8 mouse cellular contexts compared by ENCODE assay signal in genomic region chr12:83486671-83487461, GRCm38 (mm10). TPM values are rescaled to one million over a fixed set of nuclear protein-coding genes. Genes with fewer than 3 reads are reported as not detected.
DNase-seq lines count a peak whose midpoint lies in the region; ATAC-seq lines count a peak whose summit lies in the region.

No protein-coding gene starts in this region.

- under 1% methylated on average over 73 of the region's 73 CpGs for WGBS in forebrain, embryonic 16.5 days
- under 1% methylated on average over 73 of the region's 73 CpGs for WGBS in hindbrain, embryonic 10.5 days

- DNase-seq in NIH3T3 (ENCODE audit: low read depth), result peak; percentile 35
- DNase-seq in cerebellum, adult 11-12 months, result peak; percentile 61
- peak; percentile 71 for DNase-seq in hindbrain, embryonic 10.5 days (ENCODE audit: low spot score)
- peak; percentile 27 to 42 for DNase-seq in layer of hippocampus, postnatal 25 days (ENCODE audit: extremely low spot score in 1 of 2, low spot score in 1 of 2)
- DNase-seq in right cerebral cortex, postnatal 36 days (ENCODE audit: low spot score in 2 of 2), result peak; percentile 9 to 19
- DNase-seq in urinary bladder, postnatal 4 days (ENCODE audit: low spot score in 2 of 2), result peak; percentile 38 to 66

- H3K4me3 ChIP-seq in forebrain, embryonic 16.5 days (replicated peaks; ENCODE audit: low read length), result peak overlapping the region; percentile 78
- peak overlapping the region; percentile 75 for H3K4me3 ChIP-seq in hindbrain, embryonic 10.5 days

- peaks cover 28% of the 10 kb centered on the region for H3K4me1 ChIP-seq in forebrain, embryonic 16.5 days (replicated peaks; ENCODE audit: control insufficient read depth, insufficient read depth, low read length)
- H3K4me1 ChIP-seq in hindbrain, embryonic 10.5 days (replicated peaks), result peaks cover 39% of the 10 kb centered on the region

- H3K4me2 ChIP-seq in forebrain, embryonic 16.5 days (ENCODE audit: low read length), result peak overlapping the region; percentile 99

- no peaks in the 10 kb centered on the region for H3K36me3 ChIP-seq in forebrain, embryonic 16.5 days (ENCODE audit: control insufficient read depth, insufficient read depth)
- no peaks in the 10 kb centered on the region for H3K36me3 ChIP-seq in hindbrain, embryonic 10.5 days

- no peaks in the 10 kb centered on the region for H3K27me3 ChIP-seq in forebrain, embryonic 16.5 days (replicated peaks; ENCODE audit: control insufficient read depth, insufficient read depth, low read length)
- H3K27me3 ChIP-seq in hindbrain, embryonic 10.5 days (ENCODE audit: insufficient read depth, poor library complexity, severe bottlenecking), result peaks cover 60% of the 10 kb centered on the region

- peaks cover 3% of the 10 kb centered on the region; the same call in 1 of the 2 replicates for H3K9me3 ChIP-seq in forebrain, embryonic 16.5 days (ENCODE audit: control insufficient read depth, low read length)
- H3K9me3 ChIP-seq in hindbrain, embryonic 10.5 days, result peaks cover 7% of the 10 kb centered on the region; the same call in 1 of the 2 replicates

- H3K9ac ChIP-seq in forebrain, embryonic 16.5 days (replicated peaks; ENCODE audit: low read depth, low read length), result peak overlapping the region; percentile 66

- ATAC-seq in forebrain, embryonic 16.5 days, result peak; percentile 53
- ATAC-seq in megakaryocyte, adult 5-6 weeks (ENCODE audit: poor library complexity, severe bottlenecking), result 0 out of 2 replicates have a peak, but pooled peaks have one; percentile 4

- H3K27ac ChIP-seq in forebrain, embryonic 16.5 days (ENCODE audit: low read length), result peak overlapping the region; percentile 77
- peak overlapping the region; percentile 86 for H3K27ac ChIP-seq in hindbrain, embryonic 10.5 days

RNA-seq across cellular contexts. Expression of gene Dpf3, which starts 0.7 kb away (rescaled TPM):
- polyA plus RNA-seq in forebrain, embryonic 16.5 days (2015; fragmentation: Nextera tagmentation; extraction: Ambion mirVana), result 8.9 and 10.3 TPM in 2 replicates
- polyA plus RNA-seq in hindbrain, embryonic 10.5 days (2016; fragmentation: Nextera tagmentation; extraction: Ambion mirVana), result 5.3 and 10.5 TPM in 2 replicates
- total RNA-seq in layer of hippocampus, postnatal 25 days (2021), result 10 to 100 TPM; 21.2 to 28.7 TPM
- 0.36 TPM in 1 of 2 replicates, not detected in the other for total RNA-seq in megakaryocyte, adult 5-6 weeks (2015)
- 1.6 and 5.0 TPM in 2 replicates for total RNA-seq in megakaryocyte, adult 5-6 weeks (2017)

RNA-seq across cellular contexts. Expression of gene Dcaf4, which starts 33.4 kb away (rescaled TPM):
- 49.7 and 51.1 TPM in 2 replicates for polyA plus RNA-seq in forebrain, embryonic 16.5 days (2015; fragmentation: Nextera tagmentation; extraction: Ambion mirVana)
- polyA plus RNA-seq in hindbrain, embryonic 10.5 days (2016; fragmentation: Nextera tagmentation; extraction: Ambion mirVana), result 24.8 and 25.7 TPM in 2 replicates
- total RNA-seq in layer of hippocampus, postnatal 25 days (2021), result 10 to 100 TPM; 27.5 to 29.9 TPM
- total RNA-seq in megakaryocyte, adult 5-6 weeks (2015), result 3.5 and 5.8 TPM in 2 replicates
- 5.1 and 5.4 TPM in 2 replicates for total RNA-seq in megakaryocyte, adult 5-6 weeks (2017)

Comparison
In these comparisons a context has a peak if more than half of its experiments do, and no peak if none do; other contexts are left out.
1. Peak in every context shown above with its lines: DNase-seq, ATAC-seq, H3K4me3 ChIP-seq and H3K27ac ChIP-seq.
2. DNase-seq: peak in every context shown above with its lines; median percentile 71 in hindbrain, embryonic 10.5 days; 61 in cerebellum, adult 11-12 months; 52 in urinary bladder, postnatal 4 days; 35 in NIH3T3; 34 in layer of hippocampus, postnatal 25 days; 14 in right cerebral cortex, postnatal 36 days.
3. RNA of gene Dcaf4, which starts 33.4 kb away (total RNA-seq): 27.5 to 29.9 TPM in layer of hippocampus, postnatal 25 days; 3.5 to 5.8 TPM in megakaryocyte, adult 5-6 weeks; every median in the first group is over 4 times any median in the second.